Mouse (Mus musculus) small intestine, adult 2 months (tissue): ENCODE data around the gene Ccdc33.

Source experiments
- CTCF ChIP-seq: fragments of 200-500 bp; IDR thresholded peaks from 2 replicates; pipeline ENCODE4 v1.5.1; 2012; ENCODE audit warnings: low read depth, mild to moderate bottlenecking, control low read depth, inconsistent platforms, low read length, moderate library complexity, mixed read lengths; ENCODE audit not compliant: insufficient replicate concordance, insufficient read length; ENCODE audit errors: extremely low read depth
- POLR2A ChIP-seq: fragments of 200-500 bp; IDR thresholded peaks from 2 replicates; pipeline ENCODE4 v1.6.1; 2012; ENCODE audit warnings: low read depth, mild to moderate bottlenecking, control low read depth, inconsistent platforms, low read length, moderate library complexity

- TF ChIP-seq POLR2A (no peak), CTCF (no peak)
Measured at GRCm38 (mm10) chr9:58060677-58061667, 57.7 kb downstream of the Ccdc33 start.
